ENCODE assay signal across 8 mouse cellular contexts in genomic region chr4:12140592-12141062, GRCm38 (mm10). TPM values are rescaled to one million over a fixed set of nuclear protein-coding genes. Genes with fewer than 3 reads are reported as not detected.
DNase-seq lines count a peak whose midpoint lies in the region; ATAC-seq and TF ChIP-seq lines count a peak whose summit lies in the region.
"Not testable (repeated sequence)": the region's sequence is repeated elsewhere in the genome, so short reads cannot be mapped to it uniquely, and the experiment has no call there.

No protein-coding gene starts in this region.

- not testable (repeated sequence) for DNase-seq in ES-E14 (ENCODE audit: low read depth, low spot score); heart, postnatal 0 days (ENCODE audit: low spot score); liver, embryonic 14.5 days (ENCODE audit: low read depth in 3 of 3, low spot score in 3 of 3)
- DNase-seq in cerebellum, adult 18-20 months: peak; percentile 20 to 39
- DNase-seq in fibroblast of lung, adult 2 months (ENCODE audit: low read depth): peak; percentile 4
- DNase-seq in telencephalon, adult 2 months (ENCODE audit: low read depth, low spot score): peak; percentile 6

- not testable (repeated sequence) for H3K27ac ChIP-seq in ES-E14 (ENCODE audit: insufficient read depth, low read depth, low read length, poor library complexity, severe bottlenecking); kidney, embryonic 14.5 days (ENCODE audit: low read depth, low read length); liver, embryonic 14.5 days
- H3K27ac ChIP-seq in heart, postnatal 0 days (ENCODE audit: low read depth): peak overlapping the region; percentile 69
- H3K27ac ChIP-seq in midbrain, embryonic 15.5 days: peak overlapping the region; percentile 55; the same call in 1 of the 2 replicates

- TF ChIP-seq CTCF in heart, postnatal 0 days (IDR thresholded peaks at IDR 0.05; ENCODE audit: low read depth); liver, embryonic 14.5 days (IDR thresholded peaks at IDR 0.05; ENCODE audit: low read depth): not testable (repeated sequence)

- peak overlapping the region; percentile 71; the same call in 1 of the 2 replicates for H3K9ac ChIP-seq in ES-E14 (ENCODE audit: insufficient read depth, low read depth, low read length, poor library complexity, severe bottlenecking)
- H3K9ac ChIP-seq in heart, postnatal 0 days (replicated peaks; ENCODE audit: low read depth, low read length); kidney, embryonic 14.5 days (ENCODE audit: low read depth, low read length): not testable (repeated sequence)
- peak overlapping the region; percentile 18; the same call in 1 of the 2 replicates for H3K9ac ChIP-seq in liver, embryonic 14.5 days (replicated peaks)
- peak overlapping the region; percentile 43; the same call in 1 of the 2 replicates for H3K9ac ChIP-seq in midbrain, embryonic 15.5 days

- peak overlapping the region; percentile 57 to 65 for H3K4me3 ChIP-seq in ES-E14 (ENCODE audit: insufficient read depth in 1 of 2, low read depth in 1 of 2, low read length in 2 of 2, poor library complexity in 1 of 2, severe bottlenecking in 1 of 2)
- H3K4me3 ChIP-seq in heart, postnatal 0 days (ENCODE audit: low read depth, low read length): peak overlapping the region; percentile 51
- H3K4me3 ChIP-seq in kidney, embryonic 14.5 days (ENCODE audit: low read length): peak overlapping the region; percentile 30
- H3K4me3 ChIP-seq in liver, embryonic 14.5 days (ENCODE audit: insufficient read depth in 1 of 2, low read depth in 2 of 2, low read length in 2 of 2): peak overlapping the region; percentile 46 to 58
- H3K4me3 ChIP-seq in midbrain, embryonic 15.5 days: peak overlapping the region; percentile 46

- not testable (repeated sequence) for H3K9me3 ChIP-seq in ES-E14 (ENCODE audit: control insufficient read depth, insufficient read depth, low read depth, low read length); heart, postnatal 0 days (replicated peaks; ENCODE audit: control insufficient read depth, low read length); kidney, embryonic 14.5 days (ENCODE audit: control insufficient read depth, low read length); liver, embryonic 14.5 days (ENCODE audit: control insufficient read depth, low read length); midbrain, embryonic 15.5 days

- not testable (repeated sequence) for H3K36me3 ChIP-seq in ES-E14 (ENCODE audit: control insufficient read depth, insufficient read depth, low read length, poor library complexity, severe bottlenecking); heart, postnatal 0 days (replicated peaks; ENCODE audit: control insufficient read depth, insufficient read depth, low read length); kidney, embryonic 14.5 days (ENCODE audit: control insufficient read depth, insufficient read depth, low read length); liver, embryonic 14.5 days (replicated peaks; ENCODE audit: control insufficient read depth, insufficient read depth, low read depth); midbrain, embryonic 15.5 days (replicated peaks)

- ATAC-seq in heart, postnatal 0 days (ENCODE audit: insufficient read depth, low read depth): peak; percentile 81
- peak; percentile 92 for ATAC-seq in kidney, embryonic 14.5 days (ENCODE audit: low FRiP score, low TSS enrichment)
- peak; percentile 89 for ATAC-seq in liver, embryonic 14.5 days (ENCODE audit: insufficient read depth)
- ATAC-seq in midbrain, embryonic 15.5 days (replicated peaks): peak; percentile 91

- not testable (repeated sequence) for H3K4me1 ChIP-seq in ES-E14 (ENCODE audit: control insufficient read depth in 2 of 2, insufficient read depth in 2 of 2, low read length in 2 of 2, poor library complexity in 1 of 2); heart, postnatal 0 days (ENCODE audit: control insufficient read depth, insufficient read depth); kidney, embryonic 14.5 days (ENCODE audit: control insufficient read depth, insufficient read depth, low read length); liver, embryonic 14.5 days (replicated peaks; ENCODE audit: control insufficient read depth in 2 of 2, insufficient read depth in 2 of 2, low read length in 1 of 2); midbrain, embryonic 15.5 days

- H3K4me2 ChIP-seq in heart, postnatal 0 days (ENCODE audit: low read depth, low read length): peak overlapping the region; percentile 51
- H3K4me2 ChIP-seq in kidney, embryonic 14.5 days (replicated peaks; ENCODE audit: low read depth, low read length): peak overlapping the region; percentile 24
- H3K4me2 ChIP-seq in liver, embryonic 14.5 days (ENCODE audit: low read depth): peak overlapping the region; percentile 41
- peak overlapping the region; percentile 44 for H3K4me2 ChIP-seq in midbrain, embryonic 15.5 days

- WGBS in heart, postnatal 0 days: 2% methylated on average over 21 of the region's 40 CpGs
- WGBS in kidney, embryonic 14.5 days: 14% methylated on average over 23 of the region's 40 CpGs
- WGBS in liver, embryonic 14.5 days (ENCODE audit: insufficient replicate concordance): 13% methylated on average over 20 of the region's 40 CpGs
- WGBS in midbrain, embryonic 15.5 days: 7% methylated on average over 24 of the region's 40 CpGs

- in situ Hi-C loops in ES-E14 (cut with MboI; ENCODE audit: low sequenced_read_pairs in 2 of 2, unreplicated experiment in 2 of 2): not testable (repeated sequence)

- TF ChIP-seq EP300 in heart, postnatal 0 days (IDR thresholded peaks at IDR 0.05; ENCODE audit: low read depth); liver, embryonic 14.5 days (IDR thresholded peaks at IDR 0.05; ENCODE audit: low read depth): not testable (repeated sequence)

- not testable (repeated sequence) for H3K27me3 ChIP-seq in heart, postnatal 0 days (ENCODE audit: control insufficient read depth, insufficient read depth, low read length); kidney, embryonic 14.5 days (ENCODE audit: control insufficient read depth, insufficient read depth, low read length); liver, embryonic 14.5 days (ENCODE audit: control insufficient read depth, insufficient read depth, low read length); midbrain, embryonic 15.5 days (replicated peaks)

RNA-seq across cellular contexts. Expression of gene Rbm12b1, which starts 0.6 kb away (rescaled TPM):
- total RNA-seq in ES-E14 (2012; rRNA removed): 12.2 and 13.5 TPM in 2 replicates
- total RNA-seq in heart, postnatal 0 days (2014; rRNA removed; ENCODE audit: low replicate concordance): 2.1 and 3.6 TPM in 2 replicates
- 4.4 and 4.6 TPM in 2 replicates for polyA plus RNA-seq in heart, postnatal 0 days (2015; fragmentation: Nextera tagmentation; extraction: Ambion mirVana)
- 2.8 and 5.4 TPM in 2 replicates for polyA plus RNA-seq in kidney, embryonic 14.5 days (2014; fragmentation: Nextera tagmentation; extraction: Ambion mirVana)
- 2.0 TPM in 2 replicates for polyA plus RNA-seq in liver, embryonic 14.5 days (2012; rRNA removed)
- polyA plus RNA-seq in liver, embryonic 14.5 days (2014; fragmentation: Nextera tagmentation; extraction: Ambion mirVana): 1.4 and 1.9 TPM in 2 replicates
- 9.5 and 10.6 TPM in 2 replicates for polyA plus RNA-seq in midbrain, embryonic 15.5 days (2015; fragmentation: Nextera tagmentation; extraction: Ambion mirVana)

RNA-seq across cellular contexts. Expression of gene Fam92a, which starts 31.2 kb away (rescaled TPM):
- total RNA-seq in ES-E14 (2012; rRNA removed): 14.0 and 25.5 TPM in 2 replicates
- 14.2 and 51.6 TPM in 2 replicates for total RNA-seq in heart, postnatal 0 days (2014; rRNA removed; ENCODE audit: low replicate concordance)
- 71.5 and 74.1 TPM in 2 replicates for polyA plus RNA-seq in heart, postnatal 0 days (2015; fragmentation: Nextera tagmentation; extraction: Ambion mirVana)
- 98.7 and 129 TPM in 2 replicates for polyA plus RNA-seq in kidney, embryonic 14.5 days (2014; fragmentation: Nextera tagmentation; extraction: Ambion mirVana)
- polyA plus RNA-seq in liver, embryonic 14.5 days (2012; rRNA removed): 4.0 and 7.6 TPM in 2 replicates
- 15.8 and 16.8 TPM in 2 replicates for polyA plus RNA-seq in liver, embryonic 14.5 days (2014; fragmentation: Nextera tagmentation; extraction: Ambion mirVana)
- 83.9 and 87.1 TPM in 2 replicates for polyA plus RNA-seq in midbrain, embryonic 15.5 days (2015; fragmentation: Nextera tagmentation; extraction: Ambion mirVana)

RNA-seq across cellular contexts. Expression of gene Rbm12b2, which starts 51.4 kb away (rescaled TPM):
- 13.3 and 13.7 TPM in 2 replicates for total RNA-seq in ES-E14 (2012; rRNA removed)
- total RNA-seq in heart, postnatal 0 days (2014; rRNA removed; ENCODE audit: low replicate concordance): 4.5 and 11.5 TPM in 2 replicates
- polyA plus RNA-seq in heart, postnatal 0 days (2015; fragmentation: Nextera tagmentation; extraction: Ambion mirVana): 4.8 TPM in 2 replicates
- polyA plus RNA-seq in kidney, embryonic 14.5 days (2014; fragmentation: Nextera tagmentation; extraction: Ambion mirVana): 10.9 and 13.8 TPM in 2 replicates
- 1.7 and 3.1 TPM in 2 replicates for polyA plus RNA-seq in liver, embryonic 14.5 days (2012; rRNA removed)
- 3.0 and 3.3 TPM in 2 replicates for polyA plus RNA-seq in liver, embryonic 14.5 days (2014; fragmentation: Nextera tagmentation; extraction: Ambion mirVana)
- polyA plus RNA-seq in midbrain, embryonic 15.5 days (2015; fragmentation: Nextera tagmentation; extraction: Ambion mirVana): 15.5 and 15.8 TPM in 2 replicates
